24 mouse cellular contexts compared by ENCODE assay signal in the genomic region with DNA sequence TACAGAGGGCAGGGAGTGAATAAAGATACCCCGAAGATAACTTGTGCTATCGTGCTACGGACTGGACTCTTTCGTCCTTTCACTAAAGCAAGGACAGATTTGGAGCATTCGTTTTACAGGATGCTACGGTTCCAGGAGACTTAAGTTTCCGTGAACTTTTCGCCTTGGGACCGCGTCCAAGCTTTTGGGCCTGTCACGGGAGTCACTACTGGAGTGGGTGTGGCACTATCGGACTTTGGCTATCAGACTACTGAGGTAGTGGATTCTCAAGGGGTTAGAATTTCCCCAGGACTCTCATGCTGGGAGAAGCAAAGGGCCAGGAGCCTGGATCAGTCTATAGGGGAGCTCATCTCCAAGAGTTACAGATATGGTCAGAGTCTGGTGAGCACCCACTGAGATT. TPM values are rescaled to one million over a fixed set of nuclear protein-coding genes. Genes with fewer than 3 reads are reported as not detected.
A peak's percentile ranks its signal among the peaks of the same experiment; 100 is the strongest.
DNase-seq lines count a peak whose midpoint lies in the region; ATAC-seq and TF ChIP-seq lines count a peak whose summit lies in the region.
"Had no signal": no experiment of that assay in that cellular context is flagged by ENCODE, and none has a peak within 500 bp of the region (broad histone marks: within the 10 kb centered on the region; RNA-seq: fewer than 3 reads in every experiment).

No protein-coding gene starts in this region.

- no peak overlapping the region for H3K4me2 ChIP-seq in kidney, embryonic 15.5 days
- H3K4me2 ChIP-seq in kidney, embryonic 16.5 days (replicated peaks; ENCODE audit: low read depth, low read length) = no peak overlapping the region
- H3K4me2 ChIP-seq: embryonic facial prominence, embryonic 13.5 days; embryonic facial prominence, embryonic 15.5 days; forebrain, embryonic 12.5 days had no signal

- 85% methylated on average over 12 of the region's 12 CpGs for WGBS in kidney, embryonic 15.5 days
- 86% methylated on average over 12 of the region's 12 CpGs for WGBS in kidney, embryonic 16.5 days
- 24% methylated on average over 12 of the region's 12 CpGs for WGBS in small intestine, adult 2 months

- H3K36me3 ChIP-seq in kidney, embryonic 15.5 days = no peaks in the 10 kb centered on the region
- no peaks in the 10 kb centered on the region for H3K36me3 ChIP-seq in kidney, embryonic 16.5 days (ENCODE audit: insufficient read depth, low read length)
- no peaks in the 10 kb centered on the region for H3K36me3 ChIP-seq in small intestine, adult 2 months (ENCODE audit: control insufficient read depth, insufficient read depth, low read length)
- H3K36me3 ChIP-seq: embryonic facial prominence, embryonic 13.5 days; embryonic facial prominence, embryonic 15.5 days; forebrain, embryonic 10.5 days; forebrain, embryonic 12.5 days had no signal

- TF ChIP-seq CTCF in small intestine, adult 2 months (IDR thresholded peaks at IDR 0.05; ENCODE audit: extremely low read depth, insufficient read length, insufficient replicate concordance, low read depth, low read length) = no peak

- no peaks in the 10 kb centered on the region for H3K27me3 ChIP-seq in kidney, embryonic 15.5 days
- H3K27me3 ChIP-seq in kidney, embryonic 16.5 days (ENCODE audit: insufficient read depth, low read length) = no peaks in the 10 kb centered on the region
- H3K27me3 ChIP-seq in small intestine, adult 2 months (ENCODE audit: control insufficient read depth, insufficient read depth, low read length) = no peaks in the 10 kb centered on the region
- H3K27me3 ChIP-seq: embryonic facial prominence, embryonic 13.5 days; forebrain, embryonic 12.5 days had no signal

- H3K9me3 ChIP-seq in kidney, embryonic 15.5 days (replicated peaks) = no peaks in the 10 kb centered on the region
- no peaks in the 10 kb centered on the region for H3K9me3 ChIP-seq in kidney, embryonic 16.5 days (ENCODE audit: low read length)
- H3K9me3 ChIP-seq: embryonic facial prominence, embryonic 13.5 days; embryonic facial prominence, embryonic 15.5 days; forebrain, embryonic 10.5 days; forebrain, embryonic 12.5 days had no signal

- TF ChIP-seq POLR2A in small intestine, adult 2 months (IDR thresholded peaks at IDR 0.05; ENCODE audit: low read depth, low read length) = no peak

- H3K4me3 ChIP-seq in kidney, embryonic 15.5 days (replicated peaks) = no peak overlapping the region
- H3K4me3 ChIP-seq in kidney, embryonic 16.5 days (ENCODE audit: low read length) = no peak overlapping the region
- H3K4me3 ChIP-seq in small intestine, adult 2 months (ENCODE audit: low read depth, low read length) = no peak overlapping the region
- H3K4me3 ChIP-seq: embryonic facial prominence, embryonic 13.5 days; embryonic facial prominence, embryonic 15.5 days; erythroblast, embryonic 14.5 days; forebrain, embryonic 10.5 days; forebrain, embryonic 12.5 days had no signal

- H3K27ac ChIP-seq in kidney, embryonic 15.5 days = no peak overlapping the region
- no peak overlapping the region for H3K27ac ChIP-seq in kidney, embryonic 16.5 days (ENCODE audit: low read length)
- H3K27ac ChIP-seq in small intestine, adult 2 months (ENCODE audit: insufficient read depth, low read depth, low read length) = peak overlapping the region; percentile 54; the same call in 1 of the 2 replicates
- H3K27ac ChIP-seq: embryonic facial prominence, embryonic 13.5 days; embryonic facial prominence, embryonic 15.5 days; forebrain, embryonic 10.5 days; forebrain, embryonic 12.5 days had no signal

- H3K4me1 ChIP-seq in kidney, embryonic 15.5 days = no peaks in the 10 kb centered on the region
- H3K4me1 ChIP-seq in kidney, embryonic 16.5 days (ENCODE audit: insufficient read depth, low read length) = 0 out of 2 replicates have a peak, but pooled peaks cover 3% of the 10 kb centered on the region
- H3K4me1 ChIP-seq in small intestine, adult 2 months (ENCODE audit: control insufficient read depth, insufficient read depth, insufficient read length, low read length) = peaks cover 6% of the 10 kb centered on the region; the same call in 1 of the 2 replicates
- H3K4me1 ChIP-seq: embryonic facial prominence, embryonic 15.5 days; forebrain, embryonic 12.5 days had no signal

- no peak for ATAC-seq in kidney, embryonic 15.5 days (replicated peaks; ENCODE audit: low FRiP score)
- no peak for ATAC-seq in kidney, embryonic 16.5 days (ENCODE audit: low FRiP score, low TSS enrichment)
- ATAC-seq in megakaryocyte progenitor cell, adult 5-6 weeks (replicated peaks; ENCODE audit: poor library complexity) = no peak
- ATAC-seq: forebrain, embryonic 14.5 days had no signal

- no peak overlapping the region for H3K9ac ChIP-seq in kidney, embryonic 15.5 days
- H3K9ac ChIP-seq in kidney, embryonic 16.5 days (replicated peaks; ENCODE audit: low read length) = no peak overlapping the region
- H3K9ac ChIP-seq: embryonic facial prominence, embryonic 13.5 days; embryonic facial prominence, embryonic 15.5 days; forebrain, embryonic 12.5 days had no signal

- DNase-seq in kidney, adult 18-20 months = peak; percentile 36
- peak; percentile 37 for DNase-seq in kidney, adult 9 months
- no peak for DNase-seq in kidney, adult 11 months
- peak; percentile 64 to 70 for DNase-seq in kidney, postnatal 25 days
- DNase-seq: adrenal gland, adult 2 months; adrenal gland, postnatal 10 days; adrenal gland, postnatal 25 days; cerebellum, adult 11 months; cerebellum, adult 18-20 months; cerebellum, adult 8-10 months; cerebellum, adult 9-11 months; cerebellum, postnatal 14 days; cerebellum, postnatal 36 days; embryo, embryonic 11 days had no signal

RNA-seq across cellular contexts. Expression of gene Zfp704, which starts 10.7 kb away (rescaled TPM):
- 11.0 and 12.1 TPM in 2 replicates for polyA plus RNA-seq in kidney, embryonic 15.5 days (2015; fragmentation: Nextera tagmentation; extraction: Ambion mirVana)
- polyA plus RNA-seq in kidney, embryonic 16.5 days (2015; fragmentation: Nextera tagmentation; extraction: Ambion mirVana) = 11.4 and 13.1 TPM in 2 replicates
- 0.72 and 1.5 TPM in 2 replicates for polyA plus RNA-seq in small intestine, adult 2 months (2012; rRNA removed)
- total RNA-seq in megakaryocyte progenitor cell, adult 5-6 weeks (2015) = 16.3 and 20.8 TPM in 2 replicates
- 12.9 and 14.8 TPM in 2 replicates for total RNA-seq in megakaryocyte progenitor cell, adult 5-6 weeks (2017)
